Mouse (Mus musculus) urinary bladder, postnatal 10 days (tissue): ENCODE data around the gene Rps16.
A peak's percentile ranks its signal among the peaks of the same experiment; 100 is the strongest.
"Not testable (repeated sequence)": the region's sequence is repeated elsewhere in the genome, so short reads cannot be mapped to it uniquely, and the experiment has no call there.

Experiments used
- DNase-seq: peaks from one replicate; pipeline ENCODE4 v3.0.0; 2022; ENCODE audit warnings: low spot score

The Rps16 gene

DNA sequence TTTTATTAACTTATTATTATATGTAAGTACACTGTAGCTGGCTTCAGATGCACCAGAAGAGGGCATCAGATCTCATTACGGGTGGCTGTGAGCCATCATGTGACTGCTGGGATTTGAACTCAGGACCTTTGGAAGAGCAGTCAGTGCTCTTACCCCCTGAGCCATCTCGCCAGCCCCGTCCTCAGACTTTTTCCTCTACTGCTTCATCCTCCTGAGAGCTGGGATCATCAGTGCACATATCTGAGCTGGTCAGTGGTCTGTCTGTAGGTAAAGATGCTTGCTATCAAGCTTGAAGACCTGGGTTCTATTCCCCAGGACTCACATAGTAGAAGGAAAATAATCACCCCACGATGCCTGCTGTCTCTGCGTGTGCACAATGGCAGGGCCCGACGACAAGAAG, 36.9 kb downstream of the Rps16 start:
- not testable (repeated sequence) for DNase-seq

GRCm38 (mm10) chr7:28390331-28390730, 39.9 kb downstream of the Rps16 start:
- DNase-seq = no peak

DNA sequence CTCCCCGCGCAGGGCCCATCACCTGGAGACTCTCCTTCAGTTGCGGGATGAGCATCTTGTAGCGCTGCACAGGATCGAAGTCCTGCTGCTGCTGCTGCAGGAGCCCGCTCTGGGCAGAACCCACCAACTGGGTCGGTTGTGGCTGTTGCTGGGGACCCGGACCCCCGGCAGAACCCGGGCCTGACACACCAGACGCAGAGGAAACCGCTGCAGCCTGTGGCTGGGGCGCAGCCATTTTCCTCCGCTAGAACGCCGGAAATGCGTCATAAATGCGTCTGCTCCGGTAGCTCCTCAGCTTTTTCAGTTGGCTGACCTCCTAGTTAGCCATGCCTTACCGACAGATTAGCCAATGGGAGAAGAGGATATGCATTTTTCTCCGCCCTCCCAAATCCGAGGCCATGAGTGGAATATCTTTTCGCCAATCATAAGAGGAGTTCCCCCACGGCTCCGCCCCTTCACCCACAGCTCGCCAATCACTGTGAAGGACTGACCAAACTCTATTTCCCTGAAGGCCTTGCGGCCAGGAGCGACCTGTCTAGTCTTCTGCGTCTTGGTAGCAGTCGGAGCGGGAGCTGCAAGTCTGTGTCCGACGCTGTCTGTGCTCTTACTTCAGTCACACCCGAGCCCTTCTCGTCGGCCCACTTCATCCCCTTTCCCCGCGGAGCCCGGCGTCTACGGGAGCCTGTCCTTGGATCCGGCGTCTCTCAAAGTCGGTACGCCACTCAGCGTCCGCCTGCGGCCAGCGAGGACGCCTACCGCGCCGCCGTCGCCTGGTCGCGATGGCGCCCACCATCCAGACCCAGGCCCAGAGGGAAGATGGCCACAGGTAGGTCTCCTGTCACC, 42.2 kb downstream of the Rps16 start, which contains the start of the genes Med29 and Paf1:
Gene Med29 (minus strand): TSS at position 280 of the 843 bp plus-strand sequence.
Gene Paf1 (plus strand): TSS at position 523 of the 843 bp plus-strand sequence.
- peak; percentile 79 for DNase-seq

DNA sequence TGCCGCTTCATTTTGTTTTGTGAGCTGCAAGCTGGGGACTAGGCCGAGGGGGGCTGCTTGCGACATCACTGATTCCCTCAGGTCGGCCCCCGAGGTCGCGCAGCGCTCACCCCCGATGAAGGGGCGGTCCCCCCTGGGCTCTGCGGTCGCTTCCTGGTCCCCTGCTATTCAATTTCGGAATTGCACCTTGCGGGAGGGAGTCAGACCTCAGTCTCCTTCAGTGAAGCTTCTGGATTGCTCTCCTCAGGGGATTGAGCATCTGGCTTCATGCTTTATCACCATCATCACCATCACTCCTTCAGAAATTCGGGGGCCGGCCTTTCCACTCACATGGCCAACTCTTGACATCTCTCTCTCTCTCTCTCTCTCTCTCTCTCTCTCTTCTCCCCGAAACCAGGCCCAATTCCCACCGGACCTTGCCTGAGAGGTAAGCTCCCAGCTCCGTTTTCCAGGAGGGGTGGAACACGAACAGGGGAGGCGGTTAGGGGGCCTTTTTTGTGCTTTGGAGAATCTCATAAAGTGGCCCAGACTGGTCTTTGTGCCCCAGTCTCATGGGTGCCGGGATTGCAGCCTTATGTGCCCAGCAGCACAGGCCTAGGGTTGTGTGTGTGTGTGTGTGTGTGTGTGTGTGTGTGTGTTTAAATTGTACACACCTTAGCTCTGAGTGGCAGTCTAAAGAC, 43.0 kb downstream of the Rps16 start:
- no peak for DNase-seq

GRCm38 (mm10) chr7:28395425-28395824, 45.0 kb downstream of the Rps16 start:
- DNase-seq = no peak

DNA sequence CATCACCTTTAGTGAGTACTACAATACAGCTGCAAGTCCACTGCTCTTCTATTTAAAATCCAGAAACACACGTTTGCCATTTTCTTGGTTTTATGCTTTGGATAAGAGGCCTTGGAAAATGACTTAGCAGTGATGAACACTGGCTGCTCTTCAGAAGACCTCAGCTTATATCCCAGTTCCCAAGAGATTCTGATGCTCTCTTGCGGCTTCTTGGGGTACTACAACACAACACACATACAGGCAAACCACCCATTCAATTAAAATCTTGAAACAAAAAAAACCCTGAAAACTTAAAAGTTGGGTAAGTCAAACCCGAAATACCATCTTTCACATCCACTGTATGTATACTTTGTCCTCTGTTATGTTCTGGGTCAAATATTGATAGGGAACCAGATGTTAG, 47.5 kb downstream of the Rps16 start:
- DNase-seq = no peak

GRCm38 (mm10) chr7:28398696-28399340, 48.4 kb downstream of the Rps16 start:
- no peak for DNase-seq

GRCm38 (mm10) chr7:28401030-28401429, 50.6 kb downstream of the Rps16 start:
- DNase-seq = no peak

DNA sequence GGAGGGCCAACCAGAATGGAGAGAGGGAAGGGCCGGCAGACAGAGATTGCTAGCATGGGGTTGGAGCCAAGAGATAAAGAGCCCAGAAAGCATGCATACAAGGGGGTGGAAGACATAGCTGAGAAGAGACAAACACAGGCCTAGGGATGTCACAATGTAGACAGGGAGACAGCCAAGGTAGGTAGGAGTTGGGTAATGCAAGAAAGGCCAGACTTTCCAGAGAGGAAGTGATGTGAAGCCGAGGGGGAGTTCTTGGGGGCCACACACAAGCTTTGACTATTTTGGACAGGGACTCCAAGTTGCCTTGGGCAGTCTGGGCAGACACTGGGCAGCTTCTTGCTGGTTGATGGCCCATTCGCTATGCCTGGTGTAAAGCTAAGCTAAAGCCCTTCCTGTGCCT, 51.5 kb downstream of the Rps16 start:
- DNase-seq = no peak
